Mouse (Mus musculus) stomach, postnatal 0 days (tissue): ENCODE measurements around the gene Rabgap1l.

ENCODE experiments used
- CTCF ChIP-seq: IDR thresholded peaks from 2 replicates; pipeline ENCODE4 v1.5.1; 2016; ENCODE audit warnings: antibody characterized with exemption, low read depth, mild to moderate bottlenecking, moderate library complexity
- EP300 ChIP-seq: optimal IDR thresholded peaks from 2 replicates; pipeline ENCODE3; 2016; ENCODE audit warnings: antibody characterized with exemption

GRCm38 (mm10) chr1:160448681-160449080 is 344.3 kb downstream of the Rabgap1l start:
- TF ChIP-seq CTCF (no peak), EP300 (no peak)
